Mouse (Mus musculus) urinary bladder, postnatal 4 days (tissue): ENCODE data around the gene Ist1.

Experiments used
- DNase-seq, 2 experiments: peaks; one replicate each; pipeline ENCODE4 v3.0.0; 2021 to 2022; ENCODE audit warnings: low spot score in 2 of 2

The Ist1 gene

GRCm38 (mm10) chr8:109693146-109693900, at the start of gene Ist1:
Gene Ist1 (minus strand): TSS chr8:109693260.
- peak; percentile 97 for DNase-seq

- DNase-seq, result no peak
Observed at GRCm38 (mm10) chr8:109738049-109738380, 45.0 kb upstream of the Ist1 start.

- peak; percentile 79 to 93 for DNase-seq
Observed at GRCm38 (mm10) chr8:109737237-109738048, 44.4 kb upstream of the Ist1 start, which contains the start of gene Atxn1l. Gene Atxn1l (minus strand): TSS chr8:109737739.

GRCm38 (mm10) chr8:109736819-109737218, 43.8 kb upstream of the Ist1 start:
- no peak for DNase-seq

GRCm38 (mm10) chr8:109734018-109734417, 41.0 kb upstream of the Ist1 start:
- DNase-seq, result no peak

- no peak for DNase-seq
Observed at GRCm38 (mm10) chr8:109731012-109731411, 38.0 kb upstream of the Ist1 start.

- no peak for DNase-seq
Observed at GRCm38 (mm10) chr8:109725106-109725505, 32.0 kb upstream of the Ist1 start.

GRCm38 (mm10) chr8:109714961-109715360, 21.9 kb upstream of the Ist1 start:
- DNase-seq, result no peak

- DNase-seq, result no peak
Observed at GRCm38 (mm10) chr8:109712521-109712920, 19.5 kb upstream of the Ist1 start.

GRCm38 (mm10) chr8:109707921-109708320, 14.9 kb upstream of the Ist1 start:
- DNase-seq, result no peak

GRCm38 (mm10) chr8:109706874-109707237, 13.8 kb upstream of the Ist1 start:
- peak; percentile 50 to 79 for DNase-seq

- no peak for DNase-seq
Observed at GRCm38 (mm10) chr8:109706076-109706873, 13.2 kb upstream of the Ist1 start.

- DNase-seq, result peak; percentile 91 to 93
Observed at GRCm38 (mm10) chr8:109705320-109706075, 12.4 kb upstream of the Ist1 start, which contains the start of gene Zfp821. Gene Zfp821 (plus strand): TSS chr8:109705546.

GRCm38 (mm10) chr8:109704565-109705319, 11.7 kb upstream of the Ist1 start:
- DNase-seq, result no peak

GRCm38 (mm10) chr8:109698477-109698876, 5.4 kb upstream of the Ist1 start:
- DNase-seq, result no peak

GRCm38 (mm10) chr8:109697754-109698153, 4.7 kb upstream of the Ist1 start:
- no peak for DNase-seq

GRCm38 (mm10) chr8:109694154-109694553, 1.1 kb upstream of the Ist1 start:
- DNase-seq, result no peak

- no peak for DNase-seq
Observed at GRCm38 (mm10) chr8:109692443-109693145, 466 bp downstream of the Ist1 start.

- DNase-seq, result no peak
Observed at GRCm38 (mm10) chr8:109691769-109692168, 1.3 kb downstream of the Ist1 start.

- no peak for DNase-seq
Observed at GRCm38 (mm10) chr8:109687248-109687647, 5.8 kb downstream of the Ist1 start.
